Mouse (Mus musculus): Measurements from ENCODE around the gene Trpv3.

DNA sequence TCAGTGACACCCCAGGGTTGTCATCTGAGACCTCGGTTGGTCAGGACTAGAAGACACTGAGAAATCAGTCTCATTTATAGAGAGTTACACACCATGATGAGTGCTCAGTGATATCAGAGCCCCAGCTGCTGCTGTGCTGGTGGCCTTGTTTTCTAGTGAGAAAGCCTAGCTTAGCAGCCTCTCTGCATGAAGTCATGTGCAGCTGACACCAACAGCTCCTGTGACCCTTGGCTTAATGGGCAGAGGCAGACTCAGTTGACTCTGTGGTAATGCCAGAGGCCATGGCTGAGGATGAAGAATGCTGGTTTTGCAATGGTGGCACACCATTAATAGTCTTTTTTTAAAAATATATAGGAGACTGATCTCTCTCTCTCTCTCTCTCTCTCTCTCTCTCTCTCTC lies 22.4 kb downstream of the Trpv3 start:
- TF ChIP-seq CTCF (conservative IDR thresholded peaks at IDR 0.05; ENCODE audit: low read length) (no peak), POU5F1 (IDR thresholded peaks at IDR 0.05; ENCODE audit: borderline replicate concordance, low read length) (no peak)

All from E14TG2a.4 (cell line).